Mouse (Mus musculus) inflammation-experienced regulatory T-cells, adult 6 months (primary cell): ENCODE data around the gene Serpina3g. TPM values are rescaled to one million over a fixed set of nuclear protein-coding genes. Genes with fewer than 3 reads are reported as not detected.
"Not testable (repeated sequence)": the region's sequence is repeated elsewhere in the genome, so short reads cannot be mapped to it uniquely, and the experiment has no call there.

Experiments
- ATAC-seq: one replicate; pipeline ENCODE4 v1.8.0; 2017
- polyA plus RNA-seq, 3 experiments: library from polyadenylated mRNA; unstranded; fragments of 100-300 nt; shearing (Covaris generic); gene quantifications; one replicate each; pipeline ENCODE4 v1.2.1; 2017

The Serpina3g gene
- 100 to 1,000 TPM; 239 to 411 (median 240) TPM for polyA plus RNA-seq

DNA sequence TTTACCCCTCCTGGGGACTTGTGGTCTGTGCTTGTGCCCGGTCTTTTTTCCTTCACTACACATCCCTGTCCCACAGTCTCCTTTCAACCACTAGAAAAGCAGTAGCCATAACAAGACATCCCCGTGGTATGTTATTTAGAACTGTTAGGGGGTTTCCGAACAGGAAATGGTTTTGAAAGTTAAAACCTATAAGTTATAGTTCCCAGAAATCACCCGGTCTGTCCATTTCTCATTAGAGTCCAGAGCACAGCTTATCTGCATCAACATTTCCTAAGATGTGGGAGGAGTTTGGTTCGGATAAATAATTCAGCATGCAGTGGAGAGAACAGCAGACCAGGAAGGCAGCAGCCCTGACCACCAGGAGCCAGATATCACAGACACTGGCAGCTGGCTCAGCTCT, at the start of gene Serpina3g:
Serpina3g (plus strand) TSS at position 331 of the 400 bp plus-strand sequence.
- ATAC-seq = peak; percentile 83

DNA sequence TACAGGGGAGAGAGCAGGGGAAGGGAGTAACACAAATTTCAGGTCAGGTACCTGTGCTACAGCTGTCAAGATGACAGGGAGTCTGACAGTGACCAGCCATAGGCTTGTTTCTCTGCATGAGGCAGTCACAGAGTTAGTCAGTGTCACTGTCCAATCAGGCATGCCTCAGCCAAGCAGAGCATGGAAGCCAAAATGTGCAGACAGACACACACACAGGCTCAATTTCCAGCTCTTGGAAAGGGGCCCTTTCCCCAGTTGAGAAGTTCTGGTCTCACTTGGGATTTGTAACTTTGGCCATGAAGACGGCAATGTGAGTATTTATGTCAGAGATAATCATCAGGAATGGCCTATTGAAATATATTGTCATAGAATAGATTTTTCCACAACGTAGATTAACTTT, 46.8 kb upstream of the Serpina3g start:
- no peak for ATAC-seq

DNA sequence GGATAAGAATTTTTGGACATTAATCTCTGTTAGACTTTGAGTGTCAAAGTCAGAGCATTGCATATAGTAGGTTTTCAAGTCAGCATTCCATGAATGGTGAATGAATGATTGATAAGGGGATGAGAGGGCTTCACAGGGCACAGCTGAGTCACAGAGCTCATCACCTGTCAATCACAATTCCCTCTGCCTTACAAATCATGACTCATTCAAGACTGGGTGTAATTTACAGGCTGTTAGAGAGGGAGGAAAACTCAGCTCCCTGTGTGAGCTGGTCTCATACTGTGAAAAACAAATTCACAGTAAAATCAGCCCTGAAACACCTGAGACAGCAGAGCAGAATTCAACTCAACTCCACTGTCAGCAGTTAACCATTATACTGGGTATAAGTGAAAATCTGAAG, 45.2 kb upstream of the Serpina3g start:
- no peak for ATAC-seq

DNA sequence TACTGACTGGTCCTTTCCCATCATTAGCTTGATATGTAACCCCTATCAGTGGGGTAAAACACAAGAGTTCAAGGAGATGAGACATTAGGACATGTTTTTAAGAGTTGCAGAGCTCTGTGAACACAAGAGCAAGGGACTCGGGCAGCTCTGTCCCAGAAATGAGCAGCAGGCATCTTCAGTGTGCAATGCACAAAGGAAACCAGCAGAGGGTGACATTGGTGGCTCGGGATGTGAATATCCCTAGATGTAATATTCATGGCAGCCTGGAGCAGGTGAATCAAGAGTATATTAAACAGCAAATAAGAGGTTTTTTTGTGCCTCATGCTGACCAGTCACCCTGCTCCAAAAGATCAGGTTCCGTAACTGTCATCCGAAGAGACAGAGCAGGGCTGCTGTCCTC, 26.9 kb upstream of the Serpina3g start:
- ATAC-seq = no peak

GRCm38 (mm10) chr12:104209802-104210201, 26.2 kb upstream of the Serpina3g start:
- peak; percentile 85 for ATAC-seq

- ATAC-seq = peak; percentile 32
These were observed 22.2 kb upstream of the Serpina3g start for GRCm38 (mm10) chr12:104213689-104214444.

- no peak for ATAC-seq
These were observed 21.6 kb upstream of the Serpina3g start, which contains the start of gene Serpina3f for GRCm38 (mm10) chr12:104214445-104214753. TSS of gene Serpina3f (plus strand) at chr12:104214544.

GRCm38 (mm10) chr12:104215249-104215648, 20.8 kb upstream of the Serpina3g start:
- peak; percentile 64 for ATAC-seq

GRCm38 (mm10) chr12:104221616-104222015, 14.4 kb upstream of the Serpina3g start:
- no peak for ATAC-seq

- peak; percentile 28 for ATAC-seq
These were observed 12.4 kb upstream of the Serpina3g start for GRCm38 (mm10) chr12:104223690-104224089.

DNA sequence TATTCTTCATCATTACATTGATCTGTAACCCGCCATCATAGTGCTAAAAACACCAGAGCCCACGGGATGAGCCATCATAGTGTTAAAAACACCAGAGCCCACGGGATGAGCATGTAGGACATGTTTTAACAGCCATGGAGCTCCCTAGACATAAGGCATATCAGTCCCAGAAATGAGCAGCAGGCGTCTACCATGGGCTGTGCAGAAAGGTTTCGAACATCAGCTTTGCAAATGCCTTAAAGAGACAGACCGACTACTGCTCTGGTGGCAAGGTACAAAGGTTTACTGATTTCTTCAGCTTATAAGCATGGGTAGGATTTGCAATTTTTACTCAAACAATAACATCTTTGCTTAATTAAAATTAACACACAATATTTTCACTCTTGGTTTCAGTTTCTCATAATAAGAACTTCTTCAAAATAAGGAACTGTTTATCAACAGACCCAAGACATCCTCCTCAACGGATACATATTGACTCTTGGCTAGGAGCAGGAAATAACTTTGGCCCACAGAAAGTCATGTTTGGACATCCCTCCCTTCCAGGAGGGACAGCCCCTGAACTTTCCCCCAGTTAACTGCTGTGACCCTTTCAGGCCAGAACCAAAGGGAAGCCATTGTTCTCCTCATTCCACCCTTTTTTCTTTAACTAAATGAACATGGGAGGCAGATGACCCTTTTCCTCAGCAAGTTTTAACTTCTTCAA, 11.3 kb upstream of the Serpina3g start:
- ATAC-seq = no peak

DNA sequence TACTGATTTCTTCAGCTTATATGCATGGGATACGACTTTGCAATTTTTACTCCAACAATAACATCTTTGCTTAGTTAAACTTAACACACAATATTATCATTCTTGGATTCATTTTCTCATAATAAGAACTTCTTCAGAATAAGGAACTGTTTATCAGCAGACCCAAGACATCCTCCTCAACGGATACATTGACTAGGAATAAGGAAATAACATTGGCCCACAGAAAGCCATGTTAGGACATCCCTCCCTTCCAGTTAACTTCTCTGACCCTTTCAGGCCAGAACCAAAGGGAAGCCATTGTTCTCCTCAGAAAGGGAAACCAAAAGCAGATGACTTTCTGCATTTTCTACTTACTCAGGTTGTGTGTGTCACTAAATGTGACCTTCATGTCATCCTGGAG, 5.3 kb upstream of the Serpina3g start:
- ATAC-seq = no peak

DNA sequence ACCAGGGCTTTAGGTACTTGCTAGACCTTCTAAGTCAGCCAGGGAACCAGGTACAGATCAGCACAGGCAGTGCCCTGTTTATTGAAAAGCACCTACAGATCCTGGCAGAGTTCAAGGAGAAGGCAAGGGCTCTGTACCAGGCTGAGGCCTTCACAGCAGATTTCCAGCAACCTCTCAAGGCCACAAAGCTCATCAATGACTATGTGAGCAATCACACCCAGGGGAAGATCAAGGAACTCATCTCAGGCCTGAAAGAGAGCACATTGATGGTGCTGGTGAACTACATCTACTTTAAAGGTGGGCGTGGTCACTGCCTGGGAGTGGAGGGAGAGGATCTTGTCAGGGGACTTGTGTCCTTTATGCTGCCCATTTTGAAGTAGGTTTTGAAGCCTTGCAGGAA, 2.0 kb downstream of the Serpina3g start:
- ATAC-seq = not testable (repeated sequence)

GRCm38 (mm10) chr12:104243307-104243706, 7.3 kb downstream of the Serpina3g start:
- no peak for ATAC-seq

DNA sequence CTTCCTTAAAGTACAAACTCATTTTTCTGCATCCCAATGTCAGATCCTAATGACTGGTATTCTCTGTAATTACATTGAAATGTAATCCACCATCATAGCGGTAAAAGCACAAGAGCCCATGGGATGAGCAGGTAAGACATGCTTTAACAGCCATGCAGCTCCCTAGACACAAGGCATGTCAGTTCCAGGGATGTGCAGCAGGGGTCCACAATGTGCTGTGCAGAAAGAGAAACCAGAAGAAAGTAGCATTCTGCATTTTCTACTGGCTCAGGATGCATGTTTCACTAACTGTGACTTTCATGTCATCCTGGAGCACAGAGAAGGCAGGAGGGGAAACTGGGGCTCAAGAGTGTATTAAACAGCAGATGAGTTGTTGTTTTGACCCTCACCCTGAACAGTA, 9.0 kb downstream of the Serpina3g start:
- peak; percentile 60 for ATAC-seq

GRCm38 (mm10) chr12:104245595-104245994, 9.6 kb downstream of the Serpina3g start:
- ATAC-seq = no peak

DNA sequence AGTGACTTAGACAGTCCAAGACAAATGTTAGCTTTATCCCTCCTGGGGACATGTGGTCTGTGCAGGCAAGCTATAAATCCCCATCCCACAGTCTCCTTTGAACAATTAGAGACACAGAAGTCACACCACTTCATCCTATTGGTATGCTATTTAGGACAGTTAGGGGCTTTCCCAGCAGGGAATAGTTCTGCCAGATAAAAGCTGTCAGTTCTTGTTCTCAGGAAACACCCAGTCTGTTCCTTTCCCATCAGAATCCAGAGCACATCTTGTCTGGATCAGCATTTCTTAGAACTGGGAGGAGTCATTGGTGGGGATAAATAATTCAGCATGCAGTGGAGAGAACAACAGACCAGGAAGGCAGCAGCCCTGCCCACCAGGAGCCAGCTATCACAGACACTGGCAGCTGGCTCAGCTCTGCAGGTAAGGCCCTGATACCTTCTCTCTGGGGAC, 11.5 kb downstream of the Serpina3g start:
- no peak for ATAC-seq

DNA sequence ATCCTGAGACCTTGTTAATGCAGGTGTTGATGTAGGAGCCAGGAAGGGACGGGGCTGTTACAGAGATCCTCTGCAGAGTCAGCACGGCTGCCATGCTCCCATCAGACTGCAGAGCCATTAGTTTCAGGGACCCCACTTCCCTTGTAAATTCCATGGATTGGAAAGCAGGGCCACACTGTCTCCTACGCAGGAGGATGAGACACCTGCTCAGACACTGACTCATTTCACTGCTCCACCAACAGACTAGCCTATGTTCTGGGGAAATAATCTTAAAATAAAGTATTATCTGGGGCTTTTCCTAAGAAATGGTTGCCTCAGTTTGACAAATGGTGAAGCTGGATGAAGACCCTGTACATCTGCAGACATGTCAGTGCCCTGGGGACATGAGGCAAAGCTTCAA, 12.2 kb downstream of the Serpina3g start:
- no peak for ATAC-seq

DNA sequence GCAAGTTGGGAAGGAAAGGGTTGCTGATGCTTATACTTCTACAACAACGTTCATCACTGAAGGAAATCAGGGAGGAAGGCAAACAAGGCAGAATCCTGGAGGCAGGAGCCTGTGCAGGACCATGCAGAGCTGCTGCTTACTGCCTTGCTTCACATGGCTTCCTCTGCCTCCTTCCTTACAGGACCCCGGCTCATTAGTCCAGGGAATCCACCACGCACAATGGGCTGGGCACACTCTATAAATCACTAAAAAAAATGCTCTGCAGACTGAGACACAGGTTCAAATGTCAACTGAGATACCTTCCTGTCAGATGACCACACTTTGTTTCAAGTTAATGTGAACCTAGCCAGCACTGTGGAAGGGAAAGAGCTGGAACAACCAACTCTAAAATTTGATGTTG, 25.0 kb downstream of the Serpina3g start:
- ATAC-seq = no peak

DNA sequence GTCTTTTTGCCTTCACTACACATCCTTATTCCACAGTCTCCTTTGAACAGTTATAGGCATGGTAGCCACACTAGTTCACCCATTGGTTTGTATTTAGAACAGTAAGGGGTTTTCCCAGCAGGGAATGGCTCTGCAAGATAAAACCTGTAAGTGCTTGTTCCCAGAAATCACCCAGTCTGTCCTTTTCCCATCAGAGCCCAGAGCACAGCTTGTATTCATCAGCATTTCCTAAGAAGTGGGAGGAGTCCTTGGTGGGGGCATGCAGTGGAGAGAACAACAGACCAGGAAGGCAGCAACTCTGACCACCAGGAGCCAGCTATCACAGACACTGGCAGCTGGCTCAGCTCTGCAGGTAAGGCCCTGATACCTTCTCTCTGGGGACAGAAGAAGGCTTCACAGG, 26.8 kb downstream of the Serpina3g start, which contains the start of gene Serpina3i:
Serpina3i (plus strand) TSS at position 260 of the 400 bp plus-strand sequence.
- ATAC-seq = no peak

GRCm38 (mm10) chr12:104266374-104266773, 30.3 kb downstream of the Serpina3g start:
- no peak for ATAC-seq

DNA sequence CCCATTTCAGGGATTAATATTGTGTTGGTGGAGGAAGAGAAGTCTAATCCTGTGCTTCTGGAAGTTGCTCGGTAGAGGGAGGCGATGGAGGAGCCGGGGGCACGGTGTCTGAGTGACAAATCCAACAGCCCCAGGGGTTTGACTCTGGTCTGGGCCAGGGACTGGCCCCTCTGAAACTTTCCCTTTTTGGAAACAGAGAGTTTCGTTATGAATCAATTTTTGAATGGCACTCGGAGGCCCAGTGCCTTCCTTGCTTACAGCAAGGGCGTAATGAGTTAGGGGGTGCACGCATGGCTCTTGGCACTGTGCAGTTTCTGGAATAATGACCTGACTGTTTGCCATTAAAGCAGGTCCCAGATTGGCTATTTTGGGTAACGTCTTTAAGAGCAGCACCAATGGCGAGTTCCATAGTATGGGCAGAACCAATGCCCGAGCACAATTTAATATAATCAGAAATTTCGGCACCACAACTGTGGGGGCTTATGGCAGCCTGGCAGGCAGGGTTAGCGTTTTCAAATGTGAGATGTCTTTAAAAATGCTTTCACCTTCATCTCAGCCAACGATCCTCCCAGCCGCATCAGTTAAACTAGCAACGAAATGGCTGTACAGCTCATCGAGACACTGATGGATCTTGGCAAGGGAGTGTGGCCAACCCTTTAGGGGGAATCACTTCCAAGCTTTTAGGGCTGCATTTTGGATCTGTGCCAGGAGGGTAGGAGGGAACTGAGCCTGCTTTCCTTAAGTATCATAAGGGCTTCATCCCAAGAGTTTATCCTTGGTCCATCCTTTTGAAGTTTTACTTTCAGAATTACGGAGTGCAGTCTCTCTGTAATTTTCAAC, 42.4 kb downstream of the Serpina3g start:
- no peak for ATAC-seq

- no peak for ATAC-seq
These were observed 43.0 kb downstream of the Serpina3g start for GRCm38 (mm10) chr12:104279056-104279435.
